In genomic region chr1:138848026-138848425, GRCm38 (mm10) we compare ENCODE assay signal across 9 mouse cellular contexts. TPM values are rescaled to one million over a fixed set of nuclear protein-coding genes. Genes with fewer than 3 reads are reported as not detected.
A peak's percentile ranks its signal among the peaks of the same experiment; 100 is the strongest.
DNase-seq lines count a peak whose midpoint lies in the region; ATAC-seq lines count a peak whose summit lies in the region.
"Had no signal": no experiment of that assay in that cellular context is flagged by ENCODE, and none has a peak within 500 bp of the region (broad histone marks: within the 10 kb centered on the region; RNA-seq: fewer than 3 reads in every experiment).

No protein-coding gene starts in this region.

- WGBS in forebrain, embryonic 11.5 days: 2% methylated on average over 16 of the region's 16 CpGs
- 0% methylated on average over 16 of the region's 16 CpGs for WGBS in limb, embryonic 12.5 days
- under 1% methylated on average over 16 of the region's 16 CpGs for WGBS in neural tube, embryonic 14.5 days

- no peak overlapping the region for H3K9ac ChIP-seq in forebrain, embryonic 11.5 days (ENCODE audit: low read length)
- H3K9ac ChIP-seq in limb, embryonic 12.5 days (replicated peaks): peak overlapping the region; percentile 63
- H3K9ac ChIP-seq in neural tube, embryonic 14.5 days (replicated peaks; ENCODE audit: low read depth, low read length): no peak overlapping the region

- H3K36me3 ChIP-seq in forebrain, embryonic 11.5 days (ENCODE audit: control insufficient read depth, insufficient read depth, low read length): no peaks in the 10 kb centered on the region
- H3K36me3 ChIP-seq in limb, embryonic 12.5 days: peaks cover 10% of the 10 kb centered on the region; the same call in 1 of the 2 replicates
- no peaks in the 10 kb centered on the region for H3K36me3 ChIP-seq in neural tube, embryonic 14.5 days (ENCODE audit: control insufficient read depth, insufficient read depth, low read length)

- peak overlapping the region; percentile 59 for H3K27ac ChIP-seq in forebrain, embryonic 11.5 days (ENCODE audit: low read depth, low read length)
- peak overlapping the region; percentile 84 for H3K27ac ChIP-seq in limb, embryonic 12.5 days
- no peak overlapping the region for H3K27ac ChIP-seq in neural tube, embryonic 14.5 days (ENCODE audit: low read depth, low read length)

- peak; percentile 25 for ATAC-seq in forebrain, embryonic 11.5 days (replicated peaks; ENCODE audit: low FRiP score)
- ATAC-seq in limb, embryonic 12.5 days (ENCODE audit: insufficient number of reproducible peaks, insufficient read depth, low FRiP score, low TSS enrichment, low read depth): peak; percentile 16; the same call in 1 of the 2 replicates
- peak; percentile 29; the same call in 1 of the 2 replicates for ATAC-seq in neural tube, embryonic 14.5 days (ENCODE audit: low read depth)
- no peak for ATAC-seq in activated CD4-positive, CD25-positive, alpha-beta regulatory T cell, adult 4 months

- H3K4me1 ChIP-seq in forebrain, embryonic 11.5 days (replicated peaks; ENCODE audit: control insufficient read depth, insufficient read depth, low read length): peaks cover 21% of the 10 kb centered on the region; the same call in 1 of the 2 replicates
- peaks cover 50% of the 10 kb centered on the region for H3K4me1 ChIP-seq in limb, embryonic 12.5 days (replicated peaks)
- H3K4me1 ChIP-seq in neural tube, embryonic 14.5 days (ENCODE audit: control insufficient read depth, insufficient read depth, low read length): 0 out of 2 replicates have a peak, but pooled peaks cover 6% of the 10 kb centered on the region

- peak overlapping the region; percentile 55 for H3K4me2 ChIP-seq in forebrain, embryonic 11.5 days (ENCODE audit: low read depth, low read length, severe bottlenecking)
- peak overlapping the region; percentile 71 for H3K4me2 ChIP-seq in limb, embryonic 12.5 days
- peak overlapping the region; percentile 37 for H3K4me2 ChIP-seq in neural tube, embryonic 14.5 days (ENCODE audit: low read depth, low read length)

- H3K4me3 ChIP-seq in forebrain, embryonic 11.5 days (ENCODE audit: low read depth, low read length): peak overlapping the region; percentile 29
- H3K4me3 ChIP-seq in limb, embryonic 12.5 days (replicated peaks): peak overlapping the region; percentile 45
- peak overlapping the region; percentile 19; the same call in 1 of the 2 replicates for H3K4me3 ChIP-seq in neural tube, embryonic 14.5 days (ENCODE audit: low read depth, low read length)

- peaks cover 61% of the 10 kb centered on the region for H3K27me3 ChIP-seq in forebrain, embryonic 11.5 days (ENCODE audit: control insufficient read depth, insufficient read depth, low read length)
- H3K27me3 ChIP-seq in limb, embryonic 12.5 days: peaks cover 70% of the 10 kb centered on the region
- H3K27me3 ChIP-seq in neural tube, embryonic 14.5 days (ENCODE audit: control insufficient read depth, insufficient read depth, low read length): peaks cover 47% of the 10 kb centered on the region

- peak; percentile 25 to 45 for DNase-seq in layer of hippocampus, postnatal 10 days (ENCODE audit: low spot score in 2 of 2)
- no peak for DNase-seq in layer of hippocampus, adult 9-11 months
- DNase-seq in forebrain, embryonic 11.5 days (ENCODE audit: low spot score): peak; percentile 61
- no peak for DNase-seq in layer of hippocampus, postnatal 36 days
- no peak for DNase-seq in right cerebral cortex, adult 2 months (ENCODE audit: low spot score in 2 of 2)
- DNase-seq: kidney, postnatal 14 days had no signal

- no peaks in the 10 kb centered on the region for H3K9me3 ChIP-seq in forebrain, embryonic 11.5 days (ENCODE audit: control insufficient read depth, low read length)
- H3K9me3 ChIP-seq in limb, embryonic 12.5 days: no peaks in the 10 kb centered on the region
- H3K9me3 ChIP-seq in neural tube, embryonic 14.5 days (ENCODE audit: control insufficient read depth, low read length): no peaks in the 10 kb centered on the region

RNA-seq across cellular contexts. Expression of gene Lhx9, which starts 0.4 kb away (rescaled TPM):
- total RNA-seq in layer of hippocampus, postnatal 10 days (2021): 10 to 100 TPM; 15.3 to 16.1 TPM
- polyA plus RNA-seq in forebrain, embryonic 11.5 days (2014; fragmentation: Nextera tagmentation; extraction: Ambion mirVana): 34.3 and 35.3 TPM in 2 replicates
- polyA plus RNA-seq in limb, embryonic 12.5 days (2016; fragmentation: Nextera tagmentation; extraction: Ambion mirVana): 103 and 104 TPM in 2 replicates
- 4.9 and 6.1 TPM in 2 replicates for polyA plus RNA-seq in neural tube, embryonic 14.5 days (2014; fragmentation: Nextera tagmentation; extraction: Ambion mirVana)
- total RNA-seq in layer of hippocampus, postnatal 36 days (2021): 10 to 100 TPM; 14.8 to 15.0 TPM
- polyA plus RNA-seq in activated CD4-positive, CD25-positive, alpha-beta regulatory T cell, adult 4 months (2017; shearing (Covaris generic)): not detected

RNA-seq across cellular contexts. Expression of gene 2310009B15Rik, which starts 8.6 kb away (rescaled TPM):
- total RNA-seq in layer of hippocampus, postnatal 10 days (2021): 10 to 100 TPM; 24.4 to 25.6 TPM
- polyA plus RNA-seq in forebrain, embryonic 11.5 days (2014; fragmentation: Nextera tagmentation; extraction: Ambion mirVana): 44.3 and 47.7 TPM in 2 replicates
- polyA plus RNA-seq in limb, embryonic 12.5 days (2016; fragmentation: Nextera tagmentation; extraction: Ambion mirVana): 55.2 and 65.0 TPM in 2 replicates
- 32.7 and 34.3 TPM in 2 replicates for polyA plus RNA-seq in neural tube, embryonic 14.5 days (2014; fragmentation: Nextera tagmentation; extraction: Ambion mirVana)
- 10 to 100 TPM; 22.6 to 22.9 TPM for total RNA-seq in layer of hippocampus, postnatal 36 days (2021)
- 10 to 100 TPM; 13.2 to 18.1 TPM for polyA plus RNA-seq in activated CD4-positive, CD25-positive, alpha-beta regulatory T cell, adult 4 months (2017; shearing (Covaris generic))

Comparison
In these comparisons a context has a peak if more than half of its experiments do, and no peak if none do; other contexts are left out.
1. DNase-seq: peak in layer of hippocampus, postnatal 10 days (2 of 2) and forebrain, embryonic 11.5 days (single experiment); none in layer of hippocampus, adult 9-11 months (single experiment), layer of hippocampus, postnatal 36 days (0 of 2) and right cerebral cortex, adult 2 months (0 of 2).
2. Peak in every context shown above with its lines, with median percentiles within 50 percentile points of each other: H3K4me2 ChIP-seq and H3K4me3 ChIP-seq.